Mouse (Mus musculus): ENCODE data around the gene Ntrk3.

DNA sequence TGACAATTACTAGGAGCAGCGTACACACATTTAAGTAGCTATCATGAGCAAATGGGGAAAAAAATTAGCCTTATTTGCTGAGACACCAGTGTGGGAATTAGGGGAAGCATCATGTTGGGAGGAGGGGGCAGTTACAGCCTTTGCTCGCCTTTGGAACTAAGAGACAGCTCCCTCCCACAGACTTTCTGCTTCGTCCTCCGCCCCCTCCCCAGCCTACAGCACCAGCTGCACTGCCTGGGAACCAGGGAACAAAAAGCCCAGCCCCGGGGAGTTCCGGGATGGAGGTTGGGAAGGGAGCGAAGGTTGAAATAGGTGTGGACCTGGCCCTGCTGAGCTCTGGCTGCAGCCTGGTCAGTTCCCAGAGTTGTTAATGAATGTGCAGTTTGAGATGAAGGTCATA lies 151.9 kb downstream of the Ntrk3 start:
- TF ChIP-seq CTCF (IDR thresholded peaks at IDR 0.05; ENCODE audit: borderline replicate concordance, insufficient read depth, low read depth, low read length) (no peak), POLR2A (IDR thresholded peaks at IDR 0.05; ENCODE audit: borderline replicate concordance, insufficient read depth, low read length) (no peak)

All from cerebellum, adult 2 months (tissue).